Mouse (Mus musculus) hindbrain, embryonic 12.5 days (tissue): ENCODE measurements around the gene Chst15. TPM values are rescaled to one million over a fixed set of nuclear protein-coding genes. Genes with fewer than 3 reads are reported as not detected.

Source experiments
- ATAC-seq: fragments of 200-750 bp; cut with Nextera tagmentation; 2 replicates; pipeline ENCODE4 v1.8.0; 2017; ENCODE audit warnings: moderate TSS enrichment; ENCODE audit not compliant: low FRiP score
- H3K27ac ChIP-seq: fragments of 300-500 bp; sonication (generic); 2 replicates; pipeline ENCODE4 v1.5.1; 2016; ENCODE audit warnings: mild to moderate bottlenecking
- H3K27me3 ChIP-seq: fragments of 300-500 bp; sonication (generic); 2 replicates; pipeline ENCODE4 v1.6.1; 2016; ENCODE audit warnings: mild to moderate bottlenecking
- H3K36me3 ChIP-seq: fragments of 300-500 bp; sonication (generic); 2 replicates; pipeline ENCODE4 v1.6.1; 2016; ENCODE audit warnings: mild to moderate bottlenecking
- H3K4me1 ChIP-seq: fragments of 300-500 bp; sonication (generic); 2 replicates; pipeline ENCODE4 v1.6.1; 2016
- H3K4me2 ChIP-seq: fragments of 300-500 bp; sonication (generic); replicated peaks from 2 replicates; pipeline ENCODE4 v1.6.1; 2016; ENCODE audit warnings: mild to moderate bottlenecking
- H3K4me3 ChIP-seq: fragments of 300-500 bp; sonication (generic); 2 replicates; pipeline ENCODE4 v1.5.1; 2016; ENCODE audit warnings: mild to moderate bottlenecking
- H3K9ac ChIP-seq: fragments of 300-500 bp; sonication (generic); 2 replicates; pipeline ENCODE4 v1.6.1; 2016; ENCODE audit warnings: mild to moderate bottlenecking, moderate library complexity
- H3K9me3 ChIP-seq: fragments of 300-500 bp; sonication (generic); replicated peaks from 2 replicates; pipeline ENCODE4 v1.6.1; 2016; ENCODE audit warnings: mild to moderate bottlenecking
- WGBS: fragments of 180-500 bp; shearing (Covaris S2); methylation state at CpG from one replicate; pipeline ENCODE4 v1.1.7; 2016; 5-methylcytosine and 5-hydroxymethylcytosine counted together
- polyA plus RNA-seq: library from polyadenylated mRNA; unstranded; fragments of >200 nt; fragmentation: Nextera tagmentation; extraction: Ambion mirVana; gene quantifications from 2 replicates; pipeline ENCODE4 v1.2.1, GENCODE M21; 2016

The Chst15 gene
- polyA plus RNA-seq, 1 experiment from 2014 or later = 29.8 TPM

GRCm38 (mm10) chr7:132286630-132287339, 30.2 kb downstream of the Chst15 start:
- no peaks in the 10 kb centered on the region for H3K27me3 ChIP-seq
- no peaks in the 10 kb centered on the region for H3K36me3 ChIP-seq
- WGBS = 41% methylated on average over 14 of the region's 14 CpGs
- no peak for ATAC-seq
- H3K4me3 ChIP-seq = no peak overlapping the region
- peaks cover 70% of the 10 kb centered on the region for H3K4me1 ChIP-seq
- no peak overlapping the region for H3K9ac ChIP-seq
- no peaks in the 10 kb centered on the region for H3K9me3 ChIP-seq
- H3K27ac ChIP-seq = peak overlapping the region; percentile 37; the same call in 1 of the 2 replicates
- no peak overlapping the region for H3K4me2 ChIP-seq

- no peak overlapping the region for H3K4me2 ChIP-seq
- peak overlapping the region; percentile 82 for H3K27ac ChIP-seq
- no peaks in the 10 kb centered on the region for H3K36me3 ChIP-seq
- H3K9ac ChIP-seq = no peak overlapping the region
- ATAC-seq = peak; percentile 56
- H3K27me3 ChIP-seq = no peaks in the 10 kb centered on the region
- H3K4me1 ChIP-seq = peaks cover 78% of the 10 kb centered on the region
- no peak overlapping the region for H3K4me3 ChIP-seq
- WGBS = 18% methylated on average over 1 of the region's 1 CpGs
- no peaks in the 10 kb centered on the region for H3K9me3 ChIP-seq
These were observed 32.2 kb downstream of the Chst15 start for GRCm38 (mm10) chr7:132284795-132285194.

- H3K36me3 ChIP-seq = no peaks in the 10 kb centered on the region
- H3K9ac ChIP-seq = no peak overlapping the region
- H3K4me1 ChIP-seq = peaks cover 78% of the 10 kb centered on the region
- no peak overlapping the region for H3K4me2 ChIP-seq
- 45% methylated on average over 7 of the region's 7 CpGs for WGBS
- H3K9me3 ChIP-seq = no peaks in the 10 kb centered on the region
- no peaks in the 10 kb centered on the region for H3K27me3 ChIP-seq
- peak; percentile 65 for ATAC-seq
- H3K4me3 ChIP-seq = no peak overlapping the region
- peak overlapping the region; percentile 82 for H3K27ac ChIP-seq
These were observed 32.8 kb downstream of the Chst15 start for GRCm38 (mm10) chr7:132284048-132284737.

DNA sequence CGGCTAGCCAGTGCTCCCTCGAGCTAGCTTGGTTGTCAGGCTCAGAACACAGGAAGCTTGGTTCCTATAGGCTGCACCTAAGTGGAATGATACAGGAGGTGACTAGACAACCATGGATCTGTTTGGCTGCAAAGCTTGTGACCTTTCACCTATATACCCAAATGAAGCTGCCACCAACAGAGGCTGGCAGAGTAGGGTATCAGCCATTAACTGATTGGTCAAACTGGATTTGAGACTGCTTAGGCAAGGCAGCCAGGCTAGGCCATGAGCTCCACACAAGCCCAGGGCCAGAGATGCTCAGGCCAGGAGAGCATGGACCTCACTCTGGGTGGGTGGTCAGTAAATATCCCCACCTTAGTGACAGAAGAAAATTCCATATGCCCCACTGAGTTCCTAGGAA, 34.5 kb downstream of the Chst15 start:
- Histone ChIP-seq H3K27ac (no peak overlapping the region), H3K36me3 (no peaks in the 10 kb centered on the region), H3K4me1 (peaks cover 65% of the 10 kb centered on the region), H3K27me3 (no peaks in the 10 kb centered on the region), H3K4me3 (no peak overlapping the region), H3K9me3 (no peaks in the 10 kb centered on the region), H3K4me2 (no peak overlapping the region), H3K9ac (no peak overlapping the region)
- no peak for ATAC-seq
- 91% methylated on average over 2 of the region's 2 CpGs for WGBS

DNA sequence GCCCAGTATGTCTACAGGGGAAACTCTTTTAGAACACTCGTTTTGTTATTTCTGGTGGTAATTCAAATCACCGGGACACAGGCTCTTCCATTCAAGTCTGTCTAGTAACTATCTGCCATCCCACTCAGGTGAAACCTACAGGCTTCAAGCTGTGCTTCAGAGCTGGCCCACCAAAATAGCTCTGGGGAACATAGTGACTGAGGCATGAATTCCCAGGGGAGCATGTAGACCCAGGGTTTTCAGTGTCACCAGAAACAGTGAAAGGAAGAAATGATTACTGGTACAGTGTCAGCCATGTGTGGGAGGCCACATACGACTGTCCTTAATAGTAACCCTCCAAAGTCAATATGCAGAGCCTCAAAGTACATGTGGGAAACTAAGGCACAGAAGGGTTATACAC, 34.9 kb downstream of the Chst15 start:
- H3K9me3 ChIP-seq = no peaks in the 10 kb centered on the region
- no peak overlapping the region for H3K4me2 ChIP-seq
- 78% methylated on average over 3 of the region's 3 CpGs for WGBS
- no peak overlapping the region for H3K4me3 ChIP-seq
- peaks cover 61% of the 10 kb centered on the region for H3K4me1 ChIP-seq
- no peak overlapping the region for H3K9ac ChIP-seq
- ATAC-seq = no peak
- H3K27ac ChIP-seq = no peak overlapping the region
- no peaks in the 10 kb centered on the region for H3K36me3 ChIP-seq
- H3K27me3 ChIP-seq = no peaks in the 10 kb centered on the region

GRCm38 (mm10) chr7:132281753-132282152, 35.3 kb downstream of the Chst15 start:
- Histone ChIP-seq H3K9ac (no peak overlapping the region), H3K4me1 (peaks cover 56% of the 10 kb centered on the region), H3K27ac (0 out of 2 replicates have a peak overlapping the region, but pooled peaks have one; percentile 52), H3K36me3 (no peaks in the 10 kb centered on the region), H3K4me2 (no peak overlapping the region), H3K4me3 (no peak overlapping the region), H3K9me3 (no peaks in the 10 kb centered on the region), H3K27me3 (no peaks in the 10 kb centered on the region)
- WGBS = 58% methylated on average over 4 of the region's 4 CpGs
- peak; percentile 20; the same call in 1 of the 2 replicates for ATAC-seq

DNA sequence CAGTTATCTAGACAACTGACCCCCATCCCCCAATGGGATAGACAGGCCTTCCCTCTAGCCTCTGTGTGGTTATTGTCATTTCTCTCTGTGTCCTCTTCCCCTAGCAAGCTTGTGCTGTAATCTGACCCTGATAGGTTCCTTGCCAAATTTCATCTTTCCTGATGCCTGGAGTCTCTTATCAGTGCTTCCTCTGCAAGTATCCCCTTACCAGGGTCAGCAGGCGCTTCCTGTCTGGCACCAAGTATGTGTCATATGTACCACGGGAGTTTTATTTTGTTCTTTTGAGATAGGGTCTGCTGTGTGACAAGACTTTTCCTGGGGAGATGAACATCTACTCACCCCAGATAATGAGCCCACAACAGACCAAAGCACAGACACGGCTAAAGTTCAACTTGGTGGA, 38.4 kb downstream of the Chst15 start:
- 84% methylated on average over 3 of the region's 3 CpGs for WGBS
- ATAC-seq = no peak
- H3K4me1 ChIP-seq = peaks cover 29% of the 10 kb centered on the region

DNA sequence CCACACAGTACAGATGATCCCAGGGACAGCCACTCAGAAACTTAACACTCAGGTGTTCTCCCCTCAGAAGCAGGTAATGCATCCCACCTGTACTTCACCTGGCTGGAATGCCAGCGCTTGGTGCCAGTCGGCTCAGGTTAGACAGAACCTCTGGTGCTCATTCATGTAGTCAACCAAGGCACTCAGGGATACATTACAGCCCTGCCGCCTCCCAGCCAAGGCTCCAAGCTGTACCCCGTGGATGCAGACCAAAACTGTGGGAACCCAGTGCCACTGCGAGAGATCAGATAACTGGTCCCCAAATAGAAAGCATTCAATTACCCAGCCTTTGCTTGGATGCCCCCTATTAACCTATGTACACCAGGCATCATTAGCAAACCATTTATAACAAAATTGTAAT, 40.7 kb downstream of the Chst15 start:
- Histone ChIP-seq H3K27me3 (no peaks in the 10 kb centered on the region), H3K9ac (no peak overlapping the region), H3K4me2 (no peak overlapping the region), H3K36me3 (peaks cover 5% of the 10 kb centered on the region; the same call in 1 of the 2 replicates), H3K4me3 (no peak overlapping the region), H3K4me1 (0 out of 2 replicates have a peak, but pooled peaks cover 8% of the 10 kb centered on the region), H3K9me3 (no peaks in the 10 kb centered on the region), H3K27ac (no peak overlapping the region)
- no peak for ATAC-seq
- 78% methylated on average over 5 of the region's 5 CpGs for WGBS

More for the DNA sequence above, 38.4 kb downstream of the Chst15 start:
- H3K9ac ChIP-seq = no peak overlapping the region
- no peaks in the 10 kb centered on the region for H3K9me3 ChIP-seq
- peak overlapping the region; percentile 8; the same call in 1 of the 2 replicates for H3K27ac ChIP-seq
- no peak overlapping the region for H3K4me2 ChIP-seq
- H3K4me3 ChIP-seq = no peak overlapping the region
- no peaks in the 10 kb centered on the region for H3K27me3 ChIP-seq
- peaks cover 5% of the 10 kb centered on the region; the same call in 1 of the 2 replicates for H3K36me3 ChIP-seq

GRCm38 (mm10) chr7:132273741-132274513, 43.1 kb downstream of the Chst15 start:
- no peak overlapping the region for H3K9ac ChIP-seq
- no peaks in the 10 kb centered on the region for H3K9me3 ChIP-seq
- H3K4me2 ChIP-seq = no peak overlapping the region
- 0 out of 2 replicates have a peak, but pooled peaks cover 4% of the 10 kb centered on the region for H3K4me1 ChIP-seq
- no peaks in the 10 kb centered on the region for H3K27me3 ChIP-seq
- peaks cover 23% of the 10 kb centered on the region for H3K36me3 ChIP-seq
- no peak overlapping the region for H3K4me3 ChIP-seq
- 39% methylated on average over 2 of the region's 2 CpGs for WGBS
- H3K27ac ChIP-seq = no peak overlapping the region
- no peak for ATAC-seq

DNA sequence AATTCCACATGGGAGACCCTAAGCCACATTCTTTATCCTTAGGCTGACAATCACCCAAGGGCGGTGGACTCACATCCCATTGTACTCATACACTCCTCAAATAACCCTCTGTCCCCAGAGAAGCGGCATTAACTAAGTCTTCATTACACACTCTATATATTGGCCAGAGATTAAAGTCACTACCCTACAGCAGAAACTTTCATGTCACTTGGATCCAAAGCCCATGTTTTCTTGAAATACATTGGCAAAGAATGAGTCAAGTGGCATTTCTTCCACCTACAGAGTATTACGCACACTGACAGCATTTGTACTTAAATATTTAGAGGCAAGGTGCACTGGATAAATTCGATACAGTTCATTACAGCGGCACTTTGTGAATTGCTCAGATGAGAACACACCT, 44.0 kb downstream of the Chst15 start:
- 0 out of 2 replicates have a peak, but pooled peaks cover 4% of the 10 kb centered on the region for H3K4me1 ChIP-seq
- H3K4me3 ChIP-seq = no peak overlapping the region
- no peaks in the 10 kb centered on the region for H3K27me3 ChIP-seq
- H3K4me2 ChIP-seq = no peak overlapping the region
- no peak overlapping the region for H3K27ac ChIP-seq
- H3K36me3 ChIP-seq = peaks cover 32% of the 10 kb centered on the region
- H3K9me3 ChIP-seq = no peaks in the 10 kb centered on the region
- no peak for ATAC-seq
- H3K9ac ChIP-seq = no peak overlapping the region
- 95% methylated on average over 5 of the region's 5 CpGs for WGBS

GRCm38 (mm10) chr7:132270364-132270763, 46.7 kb downstream of the Chst15 start:
- Histone ChIP-seq H3K9ac (no peak overlapping the region), H3K4me3 (no peak overlapping the region), H3K4me2 (no peak overlapping the region), H3K27ac (no peak overlapping the region), H3K4me1 (no peaks in the 10 kb centered on the region; the same call in 1 of the 2 replicates), H3K9me3 (no peaks in the 10 kb centered on the region), H3K36me3 (peaks cover 47% of the 10 kb centered on the region), H3K27me3 (no peaks in the 10 kb centered on the region)
- 86% methylated on average over 8 of the region's 8 CpGs for WGBS
- no peak for ATAC-seq

DNA sequence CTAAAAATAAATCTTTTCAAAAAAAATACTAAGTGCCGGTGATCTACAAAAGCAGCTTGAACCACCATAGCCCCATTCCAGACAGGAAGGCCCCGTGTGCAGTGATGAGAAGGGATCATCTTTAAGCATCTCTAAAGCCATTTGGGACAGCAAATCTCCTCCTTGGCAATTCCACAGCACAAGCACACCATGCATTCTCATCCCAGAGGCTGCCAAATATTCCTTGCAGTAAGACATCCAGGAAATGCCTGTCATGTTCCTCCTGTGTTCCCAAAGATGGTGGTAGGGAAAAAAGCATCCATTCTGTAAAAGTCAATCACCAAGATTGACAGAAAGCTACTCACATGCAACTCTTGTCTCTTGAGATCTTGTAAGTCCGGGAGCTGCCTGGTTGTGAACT, 47.4 kb downstream of the Chst15 start:
- H3K9ac ChIP-seq = no peak overlapping the region
- H3K27ac ChIP-seq = no peak overlapping the region
- ATAC-seq = no peak
- H3K4me2 ChIP-seq = no peak overlapping the region
- 78% methylated on average over 3 of the region's 3 CpGs for WGBS
- H3K4me1 ChIP-seq = peaks cover 1% of the 10 kb centered on the region
- H3K36me3 ChIP-seq = peaks cover 44% of the 10 kb centered on the region
- H3K9me3 ChIP-seq = no peaks in the 10 kb centered on the region
- no peak overlapping the region for H3K4me3 ChIP-seq
- H3K27me3 ChIP-seq = no peaks in the 10 kb centered on the region
